Mouse (Mus musculus) monocyte, adult 5-6 weeks (primary cell): ENCODE results near the gene Cacna2d2. TPM values are rescaled to one million over a fixed set of nuclear protein-coding genes. Genes with fewer than 3 reads are reported as not detected.

ENCODE experiments used
- ATAC-seq: fragments of 153-309, 156-312 bp; replicated peaks from 2 replicates; pipeline ENCODE4 v1.8.0; 2017; ENCODE audit warnings: mild to moderate bottlenecking; ENCODE audit not compliant: low TSS enrichment, insufficient number of reproducible peaks, severe bottlenecking, poor library complexity, low FRiP score
- total RNA-seq: library from RNA; stranded (forward); fragments of 200-1000, 200-491, 200-594 nt; gene quantifications from 3 replicates; pipeline ENCODE4 v1.2.3, GENCODE M21; 2017

The Cacna2d2 gene
- total RNA-seq, 1 experiment from 2014 or later, result not detected

- no peak for ATAC-seq
Observed at GRCm38 (mm10) chr9:107484302-107484701, 84.9 kb downstream of the Cacna2d2 start.

GRCm38 (mm10) chr9:107484766-107485165 is 85.4 kb downstream of the Cacna2d2 start:
- no peak for ATAC-seq

- ATAC-seq, result no peak
Observed at GRCm38 (mm10) chr9:107486086-107486485, 86.7 kb downstream of the Cacna2d2 start.

GRCm38 (mm10) chr9:107486507-107487225 is 87.3 kb downstream of the Cacna2d2 start:
- no peak for ATAC-seq

DNA sequence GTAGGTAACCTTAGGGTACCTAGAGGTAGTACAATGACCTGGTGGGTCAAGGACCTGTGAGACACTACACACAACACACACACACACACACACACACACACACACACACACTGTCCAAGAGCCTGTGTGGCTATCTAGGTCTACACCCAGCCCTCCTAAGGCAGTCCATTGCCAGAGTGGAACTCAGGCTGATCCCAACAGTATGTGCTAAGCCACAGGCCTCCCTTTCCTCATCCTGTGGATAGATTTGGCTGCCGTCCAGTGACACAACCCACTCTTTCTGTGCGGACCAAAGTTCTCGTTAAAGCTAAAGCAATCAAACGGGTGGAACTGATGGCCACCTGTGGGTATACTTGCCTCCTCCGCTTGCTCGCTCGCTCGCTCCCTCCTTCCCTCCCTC is 90.7 kb downstream of the Cacna2d2 start:
- ATAC-seq, result no peak

- no peak for ATAC-seq
Observed at GRCm38 (mm10) chr9:107490625-107491024, 91.2 kb downstream of the Cacna2d2 start.

- ATAC-seq, result no peak
Observed at GRCm38 (mm10) chr9:107493511-107493910, 94.1 kb downstream of the Cacna2d2 start.

- ATAC-seq, result no peak
Observed at GRCm38 (mm10) chr9:107494238-107494637, 94.8 kb downstream of the Cacna2d2 start.

DNA sequence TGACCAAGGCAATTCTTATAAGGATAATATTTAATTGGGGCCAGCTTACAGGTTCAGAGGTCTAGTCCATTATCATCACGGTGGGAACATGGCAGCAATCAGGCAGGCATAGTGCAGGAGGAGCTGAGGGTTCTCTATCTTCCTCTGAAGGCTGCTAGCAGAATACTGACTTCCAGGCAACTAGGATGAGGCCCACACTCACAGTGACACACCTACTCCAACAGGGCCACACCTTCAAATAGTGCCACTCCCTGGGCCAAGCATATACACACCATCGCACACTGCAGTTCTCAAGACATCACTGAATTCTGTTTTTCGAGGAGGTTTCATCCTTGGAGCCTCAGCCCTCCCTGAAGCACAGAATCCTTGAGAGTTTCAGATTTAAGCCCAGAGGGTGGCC is 96.9 kb downstream of the Cacna2d2 start:
- ATAC-seq, result no peak

DNA sequence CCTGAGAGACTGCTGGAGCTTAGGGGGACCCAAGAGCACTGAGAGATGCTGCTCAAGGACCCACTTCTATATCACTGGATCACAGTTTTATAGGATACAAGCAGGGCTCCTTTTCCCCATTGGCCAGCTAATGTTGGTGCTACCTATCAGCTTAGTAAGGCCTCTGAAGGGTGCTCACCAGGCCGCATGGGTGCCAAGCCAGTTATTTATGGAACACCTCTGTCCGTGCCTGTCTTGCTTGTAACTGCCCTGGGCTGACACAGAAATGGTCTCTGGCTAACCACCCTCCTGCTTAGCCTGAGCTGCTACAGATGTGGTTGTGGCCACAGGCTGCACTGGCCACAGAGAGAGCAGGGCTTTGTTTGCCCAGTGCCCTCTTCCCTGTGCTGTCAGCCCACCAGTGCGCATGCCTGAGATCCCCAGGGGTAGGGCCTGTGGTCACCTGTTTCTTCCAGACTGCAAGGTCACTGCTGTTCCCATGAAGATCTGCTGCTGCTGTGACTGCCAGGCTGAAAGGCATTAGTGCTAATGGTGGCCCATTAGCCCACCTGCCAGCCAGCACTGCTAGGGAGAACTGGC is 101.4 kb downstream of the Cacna2d2 start:
- ATAC-seq, result no peak

DNA sequence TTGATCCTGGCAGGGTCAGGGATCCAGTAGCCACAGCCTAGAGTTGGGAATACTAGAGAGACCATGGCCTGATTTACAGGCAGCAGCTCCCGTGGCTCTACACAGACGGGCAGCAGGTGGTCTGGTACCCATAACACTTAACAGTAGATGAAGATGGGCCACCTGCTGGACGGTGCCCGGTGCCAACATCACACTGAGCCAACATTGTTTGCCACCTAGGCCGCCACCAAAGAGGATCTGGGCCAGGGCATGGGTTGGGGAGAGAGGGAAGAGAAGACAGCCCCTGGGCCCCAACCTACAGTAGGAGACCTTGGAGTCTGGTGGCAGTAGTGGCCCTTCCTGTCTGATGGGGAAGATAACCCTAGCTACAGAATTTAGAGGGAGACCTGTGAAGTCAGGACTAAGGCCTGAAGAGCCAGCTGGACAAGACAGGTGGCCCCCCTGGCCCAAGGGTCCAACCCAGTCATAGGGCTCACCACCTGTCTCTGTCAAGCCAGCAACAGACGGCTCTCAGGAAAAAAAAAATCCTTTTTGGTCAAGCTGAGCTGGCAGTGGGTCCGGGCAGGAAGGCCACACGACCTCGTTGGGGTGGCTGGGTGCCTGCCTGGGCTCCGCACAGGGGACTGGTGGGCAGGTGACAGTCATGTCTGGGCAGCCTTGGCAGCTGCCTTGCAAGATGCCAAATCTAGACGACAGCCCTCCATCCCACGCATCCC is 102.9 kb downstream of the Cacna2d2 start:
- ATAC-seq, result no peak

DNA sequence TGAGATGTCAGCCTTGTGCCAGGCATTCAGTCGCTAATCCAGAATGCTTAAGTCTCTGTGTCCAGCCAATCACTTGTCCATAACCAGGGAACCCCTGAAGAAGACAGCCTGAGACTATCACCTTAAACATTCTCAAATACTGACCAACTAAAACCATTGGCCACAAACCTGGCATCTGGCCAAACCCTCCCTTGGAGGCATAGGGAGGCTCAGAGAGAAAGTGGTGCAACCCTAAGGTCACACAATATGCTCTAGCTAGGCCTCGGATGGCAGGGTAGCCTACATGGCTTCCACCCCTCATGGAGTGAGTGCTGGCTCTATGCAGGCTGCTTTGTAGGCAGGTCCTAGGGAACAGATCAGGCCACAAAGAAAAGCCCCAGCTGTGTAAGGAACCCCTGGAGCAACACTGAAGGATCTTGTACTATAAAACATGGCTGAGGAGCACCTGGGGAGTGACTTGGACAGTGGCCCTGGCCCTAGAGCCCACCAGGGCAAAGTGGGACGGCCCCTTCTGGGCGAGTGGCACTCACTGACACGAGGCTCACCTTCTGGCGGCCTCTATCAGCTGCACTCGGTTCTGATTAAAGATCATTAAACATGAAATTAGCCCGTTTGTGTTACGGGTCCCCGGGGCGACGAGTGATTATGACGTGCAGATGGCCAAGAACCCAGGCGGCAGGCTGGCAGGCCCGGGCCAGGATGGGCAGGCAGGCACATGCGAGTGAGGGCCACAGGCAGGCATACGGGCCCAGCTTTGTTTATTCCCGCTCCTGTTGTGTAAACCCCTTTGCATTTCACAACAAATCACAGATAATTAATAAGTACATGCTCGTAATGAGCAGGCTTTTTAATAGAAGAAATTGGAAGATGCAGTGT is 105.5 kb downstream of the Cacna2d2 start:
- no peak for ATAC-seq

- no peak for ATAC-seq
Observed at GRCm38 (mm10) chr9:107508266-107508665, 108.9 kb downstream of the Cacna2d2 start.

- ATAC-seq, result no peak
Observed at GRCm38 (mm10) chr9:107510384-107511100, 111.1 kb downstream of the Cacna2d2 start.

- no peak for ATAC-seq
Observed at GRCm38 (mm10) chr9:107511436-107511835, 112.0 kb downstream of the Cacna2d2 start.

- no peak for ATAC-seq
Observed at GRCm38 (mm10) chr9:107512326-107512725, 112.9 kb downstream of the Cacna2d2 start.

DNA sequence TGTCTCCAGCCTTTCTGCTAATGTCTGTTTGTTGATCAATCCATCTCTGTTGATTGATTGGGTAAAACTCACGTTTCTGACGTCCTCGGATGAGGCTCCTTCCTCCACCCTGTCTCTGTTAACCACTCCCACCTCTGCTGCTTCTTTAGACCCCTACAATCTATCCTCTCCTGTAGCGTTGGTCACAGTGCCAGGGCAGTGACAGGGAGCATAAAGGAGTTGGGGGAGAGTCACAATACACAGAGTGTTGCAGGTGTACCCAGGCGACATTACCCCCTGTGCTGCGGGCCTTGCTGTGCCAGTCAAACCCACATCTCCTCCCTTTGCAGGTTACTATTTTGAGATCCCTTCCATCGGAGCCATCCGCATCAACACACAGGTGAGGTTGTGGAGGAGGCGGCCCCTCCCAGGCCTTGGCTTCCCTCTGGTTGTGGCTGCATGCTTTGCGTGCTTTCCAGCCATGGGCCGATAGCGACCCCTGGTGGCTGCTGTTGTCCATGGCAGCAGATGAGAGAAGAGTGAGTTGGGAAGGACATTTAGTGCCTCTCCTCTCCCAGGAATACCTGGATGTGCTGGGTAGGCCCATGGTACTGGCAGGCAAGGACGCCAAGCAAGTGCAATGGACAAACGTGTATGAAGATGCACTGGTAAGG is 115.0 kb downstream of the Cacna2d2 start:
- ATAC-seq, result peak; percentile 66

- no peak for ATAC-seq
Observed at GRCm38 (mm10) chr9:107520331-107520730, 120.9 kb downstream of the Cacna2d2 start.
